Mouse (Mus musculus): ENCODE data around the gene Slc9a6.

Gene Slc9a6

DNA sequence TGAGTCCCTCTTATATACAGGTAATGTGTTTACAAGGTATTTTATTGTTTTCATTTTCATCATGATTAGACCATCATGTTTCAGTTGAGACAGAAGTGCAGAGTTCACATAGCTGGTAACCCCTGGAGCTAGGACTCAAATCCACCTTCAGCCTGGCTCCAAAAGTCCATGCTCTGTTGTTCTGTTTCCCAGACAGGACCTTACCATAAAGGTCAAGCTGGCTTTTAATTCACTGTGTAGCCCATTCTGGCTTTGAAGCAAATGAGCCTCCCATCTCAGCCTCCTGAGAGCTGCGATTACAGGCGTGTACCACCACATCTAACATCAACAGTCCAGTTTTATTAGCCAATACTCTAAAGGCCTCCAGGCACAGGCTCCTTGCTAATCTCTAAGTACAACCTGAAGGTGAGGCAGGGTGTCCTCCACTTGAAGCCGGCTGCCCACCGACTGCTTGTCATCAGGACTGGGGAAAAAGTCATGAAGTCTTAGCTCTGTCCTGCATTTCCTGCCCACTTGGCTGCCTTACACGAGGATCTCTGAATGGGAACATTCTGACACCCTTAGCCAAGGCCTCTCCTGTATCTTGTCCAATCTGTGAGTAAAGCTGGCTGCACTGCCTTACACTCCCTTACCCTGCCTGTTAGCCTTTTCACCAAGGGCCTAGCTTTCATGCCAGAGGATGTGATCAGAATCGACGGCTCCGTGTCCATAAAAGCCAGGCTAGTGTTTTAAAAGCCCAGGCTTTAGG is 55.8 kb downstream of the Slc9a6 start:
- no peak for DNase-seq (ENCODE audit: low spot score in 2 of 2)

DNA sequence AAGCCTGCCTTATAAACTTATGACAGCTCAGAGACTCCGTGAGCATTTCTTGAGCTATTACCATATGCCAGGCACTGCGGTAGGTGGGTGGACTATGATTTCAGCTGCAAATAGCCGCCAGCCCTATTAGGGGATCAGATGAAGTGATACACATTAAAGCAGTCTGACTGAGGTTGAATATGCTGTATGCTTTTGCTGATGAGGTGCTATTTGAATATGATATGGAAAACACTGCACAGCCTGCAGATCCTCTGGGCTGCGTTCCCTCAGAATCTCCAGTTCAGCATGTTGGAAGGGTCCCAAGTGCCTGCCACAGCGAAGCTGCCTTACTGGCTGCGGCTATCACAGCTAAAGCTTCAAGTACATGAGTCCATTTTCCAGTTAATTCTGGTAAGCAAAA is 57.7 kb downstream of the Slc9a6 start:
- peak in 1 of 2 experiments; percentile 37 for DNase-seq (ENCODE audit: low spot score in 2 of 2)

- no peak for DNase-seq (ENCODE audit: low spot score in 2 of 2)
These were observed 58.5 kb downstream of the Slc9a6 start for GRCm38 (mm10) chrX:56668051-56668450.

DNA sequence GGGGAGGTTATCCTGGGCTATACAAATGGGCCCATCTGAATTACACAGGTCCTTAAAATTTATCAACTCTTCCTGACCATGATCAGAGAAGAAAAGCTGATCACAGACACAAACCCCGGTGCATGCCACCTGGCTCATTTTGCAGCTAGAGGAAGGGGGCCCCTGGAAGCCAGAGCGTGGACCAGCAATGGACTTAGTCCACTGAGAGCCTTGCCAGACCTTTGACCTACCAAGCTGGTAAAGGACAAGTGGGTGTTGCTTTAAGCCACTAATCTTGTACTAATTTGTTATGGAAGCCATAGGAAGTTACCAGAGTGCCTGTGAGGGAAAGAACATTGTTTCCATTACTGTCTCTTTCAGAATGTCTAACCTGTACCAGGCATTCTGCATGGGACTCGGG is 58.9 kb downstream of the Slc9a6 start:
- no peak for DNase-seq (ENCODE audit: low spot score in 2 of 2)

GRCm38 (mm10) chrX:56675556-56675955 is 66.0 kb downstream of the Slc9a6 start:
- DNase-seq (ENCODE audit: low spot score in 2 of 2), result no peak

GRCm38 (mm10) chrX:56677736-56678135 is 68.2 kb downstream of the Slc9a6 start:
- DNase-seq (ENCODE audit: low spot score in 2 of 2), result no peak

GRCm38 (mm10) chrX:56679066-56679465 is 69.5 kb downstream of the Slc9a6 start:
- no peak for DNase-seq (ENCODE audit: low spot score in 2 of 2)

DNA sequence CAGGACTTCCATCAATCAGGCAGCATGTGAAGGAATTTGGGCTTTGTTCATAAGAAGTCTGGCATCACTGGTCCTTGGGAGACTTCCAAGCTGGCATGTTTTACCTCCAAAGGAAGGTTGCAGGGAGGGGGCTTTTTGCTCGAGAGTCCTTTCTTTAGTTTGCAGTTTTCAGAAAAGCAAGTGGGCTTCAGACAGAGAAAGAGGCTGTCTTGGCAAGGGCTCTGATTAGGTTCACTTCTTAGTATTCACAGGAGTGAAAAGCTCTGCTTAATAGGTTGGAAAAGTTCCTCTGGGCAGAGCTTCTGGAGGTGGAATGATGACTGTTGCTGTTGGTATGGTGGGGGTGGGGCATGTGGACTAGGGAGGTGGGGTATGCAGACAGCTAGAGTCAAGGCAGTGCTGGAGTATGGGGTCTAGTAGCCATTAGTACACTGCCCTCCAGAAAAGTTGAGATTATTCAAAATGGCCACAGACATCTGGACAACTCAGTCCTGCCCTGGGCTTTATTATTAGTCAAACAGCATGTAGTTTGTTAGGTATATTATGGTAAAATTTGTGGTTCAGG is 72.7 kb downstream of the Slc9a6 start:
- no peak for DNase-seq (ENCODE audit: low spot score in 2 of 2)

DNA sequence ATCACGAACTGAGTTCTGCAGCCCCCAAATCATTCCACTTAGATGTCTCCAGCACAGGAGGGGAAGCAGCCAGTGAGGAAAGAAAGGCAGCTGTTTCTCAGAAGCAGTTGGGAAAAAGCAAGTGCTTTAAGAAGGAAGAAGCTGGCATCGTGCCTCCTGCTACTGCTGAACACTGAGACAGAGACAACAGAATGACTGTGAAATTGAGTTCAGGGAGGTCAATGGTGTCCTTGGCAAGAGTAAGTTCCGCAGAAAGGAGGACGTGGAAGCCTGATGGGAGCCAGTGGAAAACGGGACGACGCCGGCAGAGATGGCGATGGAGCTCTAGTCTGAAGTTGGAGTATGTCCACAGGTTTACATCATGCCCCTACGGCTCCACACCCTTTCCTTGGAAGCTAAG is 74.0 kb downstream of the Slc9a6 start:
- DNase-seq (ENCODE audit: low spot score in 2 of 2), result peak; percentile 30 to 34

DNA sequence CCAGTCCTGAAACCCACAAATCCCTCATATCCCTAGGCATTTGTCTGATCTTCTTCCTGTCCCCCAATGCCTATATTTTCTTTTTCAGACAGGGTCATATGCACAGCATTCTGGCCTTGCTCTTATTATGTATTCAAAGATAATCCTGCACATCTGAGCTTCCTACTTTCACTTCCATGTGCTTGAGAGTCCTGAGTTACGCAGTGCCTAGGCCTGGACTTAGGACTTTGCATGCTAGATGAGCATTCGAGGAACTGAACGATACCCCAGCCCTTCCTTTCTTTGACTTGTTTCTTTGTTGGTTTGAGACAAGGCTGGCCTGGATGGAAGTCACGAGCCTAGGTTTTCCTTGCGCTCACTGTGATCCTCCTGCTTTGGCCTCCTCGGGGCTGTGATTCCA is 83.0 kb downstream of the Slc9a6 start:
- no peak for DNase-seq (ENCODE audit: low spot score in 2 of 2)

DNA sequence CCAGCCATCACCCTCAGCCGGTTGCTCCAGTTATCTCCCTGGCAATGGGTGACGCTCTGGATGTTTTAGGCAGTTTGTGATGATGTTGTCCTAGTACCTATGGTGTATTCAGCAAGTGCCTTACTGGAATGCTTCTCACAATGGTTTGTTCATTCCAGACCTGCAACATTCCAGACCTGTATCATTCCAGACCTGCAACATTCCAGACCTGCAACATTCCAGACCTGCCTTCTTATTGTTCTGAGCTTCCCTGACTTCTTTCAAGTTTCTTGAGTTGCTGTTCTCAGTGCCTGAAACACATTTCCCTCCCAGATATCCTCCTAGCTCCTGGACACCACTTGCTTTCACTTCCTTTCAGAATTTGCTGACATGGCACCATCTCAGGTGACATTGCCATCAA is 85.0 kb downstream of the Slc9a6 start:
- no peak for DNase-seq (ENCODE audit: low spot score in 2 of 2)

DNA sequence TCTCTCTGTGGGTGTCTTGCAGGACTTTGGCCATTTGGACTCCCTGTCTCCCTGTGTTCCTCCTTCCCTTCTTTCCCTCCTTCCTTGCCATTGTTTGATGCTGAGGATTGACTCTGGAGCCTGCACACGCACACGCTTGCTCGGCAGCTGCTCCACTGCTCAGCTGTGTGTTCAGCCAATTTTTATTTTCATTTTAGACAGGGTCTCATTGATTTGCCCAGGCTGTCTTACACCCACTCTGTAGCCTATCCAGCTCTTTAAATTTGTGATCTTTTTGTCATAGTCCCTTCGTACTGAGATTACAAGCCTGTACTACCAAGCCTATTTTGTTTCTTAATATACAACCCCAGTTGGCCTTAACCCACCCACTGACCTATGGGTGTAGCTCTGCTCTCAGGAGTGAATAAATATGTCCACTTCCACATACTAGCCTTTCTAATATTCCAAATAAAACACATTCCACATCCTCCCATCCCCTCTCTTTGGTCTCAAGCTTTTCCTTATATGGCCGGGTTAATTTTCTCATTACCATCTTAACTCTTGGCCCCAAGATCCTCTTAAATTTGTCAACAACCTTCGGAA is 87.7 kb downstream of the Slc9a6 start:
- DNase-seq (ENCODE audit: low spot score in 2 of 2), result no peak

DNA sequence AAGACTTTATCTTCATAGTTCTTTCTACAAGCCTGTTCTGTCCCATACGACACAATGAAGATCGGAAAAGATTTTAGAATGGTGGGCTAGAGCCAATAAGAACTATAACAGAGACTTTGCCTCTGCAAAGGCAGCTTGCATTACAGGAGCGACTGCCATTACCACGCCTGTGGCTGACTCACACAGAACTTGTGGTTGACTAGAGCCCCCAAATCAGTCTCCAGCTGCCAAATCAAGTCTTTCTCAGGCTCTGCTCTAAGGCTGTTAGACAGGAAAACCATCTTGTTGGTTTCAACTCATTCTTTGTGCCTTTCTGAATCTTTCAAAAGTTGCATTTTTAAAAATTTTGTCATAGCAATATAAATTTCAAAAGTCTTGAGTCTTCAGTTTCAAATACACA is 88.3 kb downstream of the Slc9a6 start:
- DNase-seq (ENCODE audit: low spot score in 2 of 2), result no peak

DNA sequence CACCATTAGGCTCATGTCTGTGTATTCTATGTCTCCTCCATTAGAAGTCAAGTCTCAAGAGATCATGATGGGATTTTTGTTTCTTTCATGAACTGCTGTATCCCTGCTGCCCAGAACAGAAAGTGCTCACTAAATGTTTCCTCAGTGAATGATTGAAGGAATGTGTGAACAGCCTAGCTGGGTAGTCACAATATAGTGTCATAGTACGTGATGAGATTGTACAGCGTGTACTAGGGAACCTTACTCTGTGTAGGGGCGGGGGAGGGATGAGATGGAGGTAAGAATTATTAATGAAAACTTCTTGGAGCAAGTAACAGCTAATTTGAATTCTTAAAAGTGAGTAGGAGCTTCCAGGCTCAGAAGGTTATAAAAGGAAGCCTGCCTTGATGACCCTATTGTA is 91.7 kb downstream of the Slc9a6 start:
- DNase-seq (ENCODE audit: low spot score in 2 of 2), result no peak

- no peak for DNase-seq (ENCODE audit: low spot score in 2 of 2)
These were observed 94.5 kb downstream of the Slc9a6 start for GRCm38 (mm10) chrX:56703965-56704562.

DNA sequence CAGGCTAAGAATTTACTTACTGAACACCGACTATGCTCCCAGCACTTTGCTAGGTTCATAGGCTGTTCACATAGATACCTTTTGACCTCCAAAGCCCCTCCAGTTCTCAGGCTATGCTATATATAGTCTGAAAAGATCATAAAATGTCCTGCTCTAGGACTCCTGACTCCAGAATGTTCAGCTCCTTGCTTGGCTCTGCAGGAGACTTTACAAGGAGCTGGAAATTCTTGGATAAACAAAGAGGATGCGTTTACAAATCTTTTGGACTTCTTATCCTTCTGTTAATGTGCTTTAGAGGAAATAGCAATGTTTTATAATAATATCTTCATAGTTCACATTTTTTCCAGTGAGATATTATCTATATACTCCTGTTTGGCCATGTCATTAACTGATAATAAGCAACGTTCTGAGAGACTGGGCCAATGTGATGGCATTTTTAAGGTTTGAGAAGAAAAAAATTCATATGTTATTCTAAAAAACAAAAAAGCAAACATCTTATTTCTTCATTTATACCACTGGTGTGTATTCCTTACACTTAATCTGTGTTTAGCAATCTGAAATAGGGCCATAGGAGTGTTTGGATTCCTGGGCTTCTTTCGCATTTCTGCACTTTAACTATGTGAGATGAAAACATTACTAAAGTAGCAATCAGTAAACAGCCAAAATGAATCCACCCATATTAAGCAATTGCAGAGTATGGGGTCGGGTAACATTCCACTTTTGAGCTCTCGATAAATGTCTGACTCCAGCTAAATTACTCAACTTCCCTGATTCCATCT is 99.2 kb downstream of the Slc9a6 start:
- DNase-seq (ENCODE audit: low spot score in 2 of 2), result no peak

- DNase-seq (ENCODE audit: low spot score in 2 of 2), result no peak
These were observed 101.0 kb downstream of the Slc9a6 start for GRCm38 (mm10) chrX:56710522-56710921.

DNA sequence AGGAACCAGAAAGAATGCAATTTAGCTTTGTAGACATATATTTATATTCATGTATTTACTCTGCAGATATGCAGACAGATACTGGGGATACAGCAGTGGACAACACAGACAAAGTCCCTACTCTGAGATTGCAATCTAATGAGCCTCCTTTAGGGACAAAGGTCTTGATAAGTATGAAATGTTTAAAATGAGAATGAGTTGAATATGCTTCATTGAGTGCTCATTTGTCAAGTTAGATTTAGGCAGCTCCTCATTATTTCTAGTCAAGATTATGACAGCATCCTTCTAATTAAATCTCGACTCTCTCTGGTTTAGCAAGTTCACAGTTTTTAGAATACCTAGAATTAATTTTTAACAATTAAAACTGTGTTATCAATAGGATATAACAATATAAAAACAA is 103.1 kb downstream of the Slc9a6 start:
- DNase-seq (ENCODE audit: low spot score in 2 of 2), result no peak

All from right cerebral cortex, postnatal 10 days (tissue).